Mouse (Mus musculus) hindbrain, embryonic 14.5 days (tissue): ENCODE results near the gene Camk1g. TPM values are rescaled to one million over a fixed set of nuclear protein-coding genes. Genes with fewer than 3 reads are reported as not detected.

ENCODE experiments used
- ATAC-seq: fragments of 200-750 bp; cut with Nextera tagmentation; 2 replicates; pipeline ENCODE4 v1.8.0; 2017; ENCODE audit warnings: moderate number of reproducible peaks, mild to moderate bottlenecking, moderate TSS enrichment, moderate library complexity; ENCODE audit not compliant: low FRiP score
- DNase-seq: peaks from one replicate; pipeline ENCODE4 v3.0.0-alpha.2; 2015; ENCODE audit warnings: low spot score
- H3K27ac ChIP-seq: fragments of 300-500 bp; sonication (generic); 2 replicates; pipeline ENCODE4 v1.5.1; 2014; ENCODE audit warnings: mild to moderate bottlenecking, moderate library complexity
- H3K27me3 ChIP-seq: fragments of 300-500 bp; sonication (generic); 2 replicates; pipeline ENCODE4 v1.6.1; 2014; ENCODE audit warnings: mild to moderate bottlenecking, low read length, mixed read lengths; ENCODE audit not compliant: control insufficient read depth, insufficient read depth
- H3K36me3 ChIP-seq: fragments of 300-500 bp; sonication (generic); replicated peaks from 2 replicates; pipeline ENCODE4 v1.6.1; 2014; ENCODE audit not compliant: control insufficient read depth, insufficient read depth
- H3K4me1 ChIP-seq: fragments of 300-500 bp; sonication (generic); replicated peaks from 2 replicates; pipeline ENCODE4 v1.6.1; 2014; ENCODE audit warnings: antibody characterized with exemption, low read length, mixed read lengths; ENCODE audit not compliant: control insufficient read depth, insufficient read depth
- H3K4me2 ChIP-seq: fragments of 300-500 bp; sonication (generic); replicated peaks from 2 replicates; pipeline ENCODE4 v1.6.1; 2014; ENCODE audit warnings: mild to moderate bottlenecking, moderate library complexity
- H3K4me3 ChIP-seq: fragments of 300-500 bp; sonication (generic); replicated peaks from 2 replicates; pipeline ENCODE4 v1.5.1; 2014; ENCODE audit warnings: mild to moderate bottlenecking, low read length
- H3K9ac ChIP-seq: fragments of 300-500 bp; sonication (generic); 2 replicates; pipeline ENCODE4 v1.6.1; 2014
- H3K9me3 ChIP-seq: fragments of 300-500 bp; sonication (generic); 2 replicates; pipeline ENCODE4 v1.6.1; 2016; ENCODE audit warnings: low read length; ENCODE audit not compliant: control insufficient read depth
- WGBS: fragments of 180-500 bp; shearing (Covaris S2); extraction: QIAGEN DNeasy Blood & Tissue Kit; methylation state at CpG from one replicate; pipeline ENCODE4 v1.1.7; 2014; 5-methylcytosine and 5-hydroxymethylcytosine counted together
- polyA plus RNA-seq: library from polyadenylated mRNA; unstranded; fragments of >200 nt; fragmentation: Nextera tagmentation; extraction: Ambion mirVana; gene quantifications from 2 replicates; pipeline ENCODE4 v1.2.1, GENCODE M21; 2014

Gene Camk1g
- polyA plus RNA-seq, 1 experiment from 2014 or later = 39.9 TPM

GRCm38 (mm10) chr1:193330626-193331025, 39.5 kb downstream of the Camk1g start:
- Histone ChIP-seq H3K4me1 (peaks cover 7% of the 10 kb centered on the region; the same call in 1 of the 2 replicates), H3K27me3 (no peaks in the 10 kb centered on the region), H3K4me3 (no peak overlapping the region), H3K4me2 (no peak overlapping the region), H3K27ac (no peak overlapping the region), H3K9ac (no peak overlapping the region), H3K36me3 (no peaks in the 10 kb centered on the region), H3K9me3 (no peaks in the 10 kb centered on the region)
- 0 out of 2 replicates have a peak, but pooled peaks have one; percentile 15 for ATAC-seq
- 86% methylated on average over 7 of the region's 7 CpGs for WGBS
- DNase-seq = no peak

DNA sequence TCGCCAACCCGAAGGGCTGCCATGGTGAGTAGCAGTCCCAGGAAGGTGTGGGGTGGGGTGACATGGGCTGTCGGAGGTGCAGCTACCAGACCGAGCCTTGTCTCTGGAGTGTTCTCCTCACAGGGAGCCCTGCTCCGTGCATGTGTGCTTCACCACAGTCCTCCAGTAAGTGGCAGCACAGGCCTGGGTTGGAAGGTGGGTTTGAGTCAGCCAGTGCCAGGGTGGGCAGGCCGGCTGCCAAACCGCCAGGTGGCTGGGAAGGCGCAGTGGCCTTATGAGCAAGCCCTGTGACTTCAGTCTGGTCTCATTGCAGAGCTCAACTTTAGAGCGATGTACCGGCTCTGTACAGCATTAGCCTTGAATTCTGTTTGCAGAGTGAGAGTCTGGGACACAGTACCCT, 39.9 kb downstream of the Camk1g start:
- no peaks in the 10 kb centered on the region for H3K27me3 ChIP-seq
- no peak overlapping the region for H3K9ac ChIP-seq
- no peak overlapping the region for H3K27ac ChIP-seq
- H3K36me3 ChIP-seq = no peaks in the 10 kb centered on the region
- DNase-seq (peak; percentile 81), ATAC-seq (peak; percentile 86)
- no peak overlapping the region for H3K4me2 ChIP-seq
- WGBS = 33% methylated on average over 10 of the region's 10 CpGs
- peaks cover 7% of the 10 kb centered on the region; the same call in 1 of the 2 replicates for H3K4me1 ChIP-seq
- H3K9me3 ChIP-seq = no peaks in the 10 kb centered on the region
- no peak overlapping the region for H3K4me3 ChIP-seq

GRCm38 (mm10) chr1:193329557-193329956, 40.5 kb downstream of the Camk1g start:
- no peak overlapping the region for H3K4me3 ChIP-seq
- no peak for ATAC-seq
- WGBS = 82% methylated on average over 9 of the region's 9 CpGs

DNA sequence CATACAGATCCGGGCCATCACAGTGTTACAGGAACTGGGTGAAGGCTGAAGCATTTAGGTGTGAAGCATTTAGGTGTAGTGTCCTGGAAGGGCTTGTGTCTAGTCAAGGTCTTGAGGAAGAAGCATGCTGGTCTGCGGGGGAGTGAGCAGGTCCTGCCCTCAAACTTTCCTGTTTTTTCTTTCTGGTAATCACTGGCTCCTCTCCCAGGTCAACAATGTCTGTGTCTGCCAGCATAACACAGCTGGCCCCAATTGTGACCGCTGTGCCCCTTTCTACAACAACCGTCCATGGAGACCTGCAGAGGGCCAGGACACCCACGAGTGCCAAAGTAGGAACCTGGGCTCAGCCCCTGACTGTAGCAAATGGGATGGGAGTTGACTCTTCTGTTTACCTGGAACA, 42.4 kb downstream of the Camk1g start:
- ATAC-seq (no peak), DNase-seq (no peak)
- Histone ChIP-seq H3K4me2 (no peak overlapping the region), H3K27me3 (no peaks in the 10 kb centered on the region), H3K4me3 (no peak overlapping the region), H3K27ac (no peak overlapping the region), H3K36me3 (no peaks in the 10 kb centered on the region), H3K4me1 (no peaks in the 10 kb centered on the region; the same call in 1 of the 2 replicates), H3K9me3 (no peaks in the 10 kb centered on the region), H3K9ac (no peak overlapping the region)
- WGBS = 81% methylated on average over 5 of the region's 5 CpGs

More at GRCm38 (mm10) chr1:193329557-193329956, 40.5 kb downstream of the Camk1g start:
- Histone ChIP-seq H3K27me3 (no peaks in the 10 kb centered on the region), H3K27ac (no peak overlapping the region), H3K9ac (no peak overlapping the region), H3K36me3 (no peaks in the 10 kb centered on the region), H3K9me3 (no peaks in the 10 kb centered on the region), H3K4me1 (peaks cover 7% of the 10 kb centered on the region; the same call in 1 of the 2 replicates), H3K4me2 (no peak overlapping the region)
- no peak for DNase-seq

GRCm38 (mm10) chr1:193327216-193327615, 42.9 kb downstream of the Camk1g start:
- no peak overlapping the region for H3K27ac ChIP-seq
- H3K4me3 ChIP-seq = no peak overlapping the region
- ATAC-seq (no peak), DNase-seq (no peak)
- no peaks in the 10 kb centered on the region for H3K9me3 ChIP-seq
- no peaks in the 10 kb centered on the region for H3K36me3 ChIP-seq
- H3K9ac ChIP-seq = no peak overlapping the region
- no peaks in the 10 kb centered on the region for H3K27me3 ChIP-seq
- H3K4me1 ChIP-seq = no peaks in the 10 kb centered on the region; the same call in 1 of the 2 replicates
- no peak overlapping the region for H3K4me2 ChIP-seq
- 62% methylated on average over 1 of the region's 1 CpGs for WGBS

DNA sequence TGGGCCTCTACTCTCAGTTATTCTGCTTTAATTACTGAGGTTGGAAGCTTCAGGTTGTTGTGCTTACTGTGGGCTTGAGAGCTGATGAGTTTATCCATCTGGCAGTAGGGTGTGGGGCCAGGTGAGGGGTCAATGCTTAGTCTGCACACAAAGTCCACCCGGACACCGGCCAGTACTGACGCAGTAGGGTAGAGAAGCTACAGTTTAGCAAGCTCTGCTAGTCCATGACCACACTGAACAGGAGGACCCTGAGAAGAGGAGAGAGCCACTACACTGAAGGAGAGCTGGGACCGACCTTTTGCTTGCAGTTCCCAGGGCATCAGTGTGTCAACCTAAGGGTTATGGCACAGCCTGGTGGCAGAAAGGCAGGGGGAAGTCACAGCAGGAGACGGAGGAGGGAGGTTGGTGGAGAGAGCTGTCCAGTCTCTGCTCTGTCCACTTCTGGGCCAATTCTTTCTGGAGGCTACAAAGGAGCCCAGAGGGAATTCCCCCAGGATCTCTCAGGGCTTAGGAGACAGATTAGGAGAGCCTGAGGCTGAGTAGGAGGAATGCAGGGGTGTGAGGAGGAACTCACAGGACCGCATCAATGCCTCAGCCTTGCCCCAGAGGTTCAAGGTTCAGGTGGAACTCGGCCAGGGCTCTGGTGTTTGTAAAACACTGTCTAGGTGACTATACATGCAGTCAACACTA, 43.5 kb downstream of the Camk1g start:
- WGBS = 76% methylated on average over 7 of the region's 7 CpGs
- no peak overlapping the region for H3K27ac ChIP-seq
- H3K9me3 ChIP-seq = no peaks in the 10 kb centered on the region
- ATAC-seq (no peak), DNase-seq (no peak)
- H3K4me3 ChIP-seq = no peak overlapping the region
- H3K4me2 ChIP-seq = no peak overlapping the region
- H3K9ac ChIP-seq = no peak overlapping the region
- H3K36me3 ChIP-seq = no peaks in the 10 kb centered on the region
- H3K27me3 ChIP-seq = no peaks in the 10 kb centered on the region
- no peaks in the 10 kb centered on the region; the same call in 1 of the 2 replicates for H3K4me1 ChIP-seq

DNA sequence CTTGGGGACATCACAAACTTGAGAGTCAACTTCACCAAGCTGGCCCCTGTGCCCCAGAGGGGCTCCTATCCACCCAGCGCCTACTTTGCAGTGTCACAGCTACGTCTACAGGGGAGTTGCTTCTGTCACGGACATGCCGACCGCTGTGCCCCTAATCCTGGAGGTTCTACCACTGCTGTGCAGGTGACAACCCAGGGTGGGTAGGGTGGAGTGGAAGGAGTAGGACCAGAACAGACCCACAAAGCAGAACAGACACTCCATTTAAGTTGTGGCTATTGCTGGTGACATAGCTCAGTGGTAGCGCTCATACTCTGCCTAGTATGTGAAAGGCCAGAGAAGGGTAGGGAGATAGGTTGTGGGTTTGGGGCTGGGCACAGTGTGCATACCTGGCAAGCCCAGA, 44.2 kb downstream of the Camk1g start:
- Histone ChIP-seq H3K9me3 (no peaks in the 10 kb centered on the region), H3K4me2 (no peak overlapping the region), H3K27ac (no peak overlapping the region), H3K9ac (no peak overlapping the region), H3K4me3 (no peak overlapping the region), H3K4me1 (no peaks in the 10 kb centered on the region; the same call in 1 of the 2 replicates), H3K27me3 (no peaks in the 10 kb centered on the region), H3K36me3 (no peaks in the 10 kb centered on the region)
- no peak for DNase-seq
- no peak for ATAC-seq
- WGBS = 91% methylated on average over 6 of the region's 6 CpGs

DNA sequence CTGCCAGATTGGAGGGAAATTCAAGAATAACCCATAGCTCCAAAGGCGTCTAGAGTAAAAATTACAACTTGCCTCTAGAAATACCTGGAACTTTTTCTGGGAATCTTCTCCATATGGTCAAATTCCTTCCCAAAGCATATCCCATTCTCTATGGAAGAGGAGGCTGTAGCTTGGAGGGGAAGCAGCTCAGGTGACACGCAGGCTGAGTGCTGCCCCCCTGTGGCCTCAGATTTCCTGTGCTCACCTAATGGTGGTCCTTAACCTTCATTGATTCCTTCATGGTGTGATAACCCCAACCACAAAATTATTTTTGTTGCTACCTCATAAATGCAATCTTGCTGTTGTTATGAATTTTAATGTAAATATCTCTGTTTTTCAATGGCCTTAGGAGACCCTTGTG, 45.9 kb downstream of the Camk1g start:
- H3K4me3 ChIP-seq = no peak overlapping the region
- H3K27ac ChIP-seq = no peak overlapping the region
- no peaks in the 10 kb centered on the region; the same call in 1 of the 2 replicates for H3K4me1 ChIP-seq
- no peak overlapping the region for H3K4me2 ChIP-seq
- no peaks in the 10 kb centered on the region for H3K36me3 ChIP-seq
- no peaks in the 10 kb centered on the region for H3K27me3 ChIP-seq
- DNase-seq (no peak), ATAC-seq (no peak)
- WGBS = 42% methylated on average over 2 of the region's 2 CpGs
- H3K9me3 ChIP-seq = no peaks in the 10 kb centered on the region
- no peak overlapping the region for H3K9ac ChIP-seq

- DNase-seq (no peak), ATAC-seq (no peak)
- H3K4me3 ChIP-seq = no peak overlapping the region
- no peak overlapping the region for H3K9ac ChIP-seq
- no peaks in the 10 kb centered on the region for H3K36me3 ChIP-seq
- H3K9me3 ChIP-seq = no peaks in the 10 kb centered on the region
- H3K4me1 ChIP-seq = no peaks in the 10 kb centered on the region; the same call in 1 of the 2 replicates
- no peak overlapping the region for H3K27ac ChIP-seq
- H3K27me3 ChIP-seq = no peaks in the 10 kb centered on the region
- H3K4me2 ChIP-seq = no peak overlapping the region
- WGBS = 96% methylated on average over 6 of the region's 6 CpGs
These were observed 46.4 kb downstream of the Camk1g start for GRCm38 (mm10) chr1:193323686-193324085.
